Mouse (Mus musculus) heart, postnatal 0 days (tissue): Measurements from ENCODE around the gene Sval1. TPM values are rescaled to one million over a fixed set of nuclear protein-coding genes. Genes with fewer than 3 reads are reported as not detected.

Experiments used
- ATAC-seq: fragments of 200-750 bp; cut with Nextera tagmentation; 2 replicates; pipeline ENCODE4 v1.8.0; 2017; ENCODE audit warnings: low read depth, moderate number of reproducible peaks, moderate library complexity; ENCODE audit not compliant: insufficient read depth
- DNase-seq: peaks from one replicate; pipeline ENCODE4 v3.0.0-alpha.2; 2016; ENCODE audit warnings: low spot score
- H3K27ac ChIP-seq: fragments of 300-500 bp; sonication (generic); 2 replicates; pipeline ENCODE4 v1.5.1; 2014; ENCODE audit warnings: low read depth, mild to moderate bottlenecking
- H3K27me3 ChIP-seq: fragments of 300-500 bp; sonication (generic); 2 replicates; pipeline ENCODE4 v1.6.1; 2014; ENCODE audit warnings: low read length, mixed read lengths; ENCODE audit not compliant: control insufficient read depth, insufficient read depth
- H3K36me3 ChIP-seq: fragments of 300-500 bp; sonication (generic); replicated peaks from 2 replicates; pipeline ENCODE4 v1.6.1; 2014; ENCODE audit warnings: low read length, mixed read lengths; ENCODE audit not compliant: control insufficient read depth, insufficient read depth
- H3K4me1 ChIP-seq: fragments of 300-500 bp; sonication (generic); 2 replicates; pipeline ENCODE4 v1.6.1; 2014; ENCODE audit warnings: antibody characterized with exemption; ENCODE audit not compliant: control insufficient read depth, insufficient read depth
- H3K4me2 ChIP-seq: fragments of 300-500 bp; sonication (generic); 2 replicates; pipeline ENCODE4 v1.6.1; 2014; ENCODE audit warnings: low read depth, mild to moderate bottlenecking, low read length, moderate library complexity
- H3K4me3 ChIP-seq: fragments of 300-500 bp; sonication (generic); 2 replicates; pipeline ENCODE4 v1.5.1; 2014; ENCODE audit warnings: low read depth, low read length
- H3K9ac ChIP-seq: fragments of 300-500 bp; sonication (generic); replicated peaks from 2 replicates; pipeline ENCODE4 v1.6.1; 2014; ENCODE audit warnings: low read depth, low read length, mixed read lengths
- H3K9me3 ChIP-seq: fragments of 300-500 bp; sonication (generic); replicated peaks from 2 replicates; pipeline ENCODE4 v1.6.1; 2016; ENCODE audit warnings: low read length; ENCODE audit not compliant: control insufficient read depth
- CTCF ChIP-seq: IDR thresholded peaks from 2 replicates; pipeline ENCODE4 v1.5.1; 2016; ENCODE audit warnings: antibody characterized with exemption, control low read depth, low read depth
- EP300 ChIP-seq: IDR thresholded peaks from 2 replicates; pipeline ENCODE4 v1.6.1; 2016; ENCODE audit warnings: antibody characterized with exemption, low read depth
- WGBS: fragments of 180-500 bp; shearing (Covaris S2); extraction: QIAGEN DNeasy Blood & Tissue Kit; methylation state at CpG from one replicate; pipeline ENCODE4 v1.1.7; 2014; 5-methylcytosine and 5-hydroxymethylcytosine counted together
- polyA plus RNA-seq: library from polyadenylated mRNA; unstranded; fragments of >200 nt; fragmentation: Nextera tagmentation; extraction: Ambion mirVana; gene quantifications from 2 replicates; pipeline ENCODE4 v1.2.1, GENCODE M21; 2015
- total RNA-seq: library from RNA; depleted of rRNA; stranded (reverse); fragments of >200 nt; gene quantifications from 2 replicates; pipeline ENCODE4 v1.2.3, GENCODE M21; 2014; ENCODE audit warnings: low replicate concordance; rRNA removed

The Sval1 gene
- not detected in 2 replicates for total RNA-seq
- polyA plus RNA-seq = not detected in 2 replicates

DNA sequence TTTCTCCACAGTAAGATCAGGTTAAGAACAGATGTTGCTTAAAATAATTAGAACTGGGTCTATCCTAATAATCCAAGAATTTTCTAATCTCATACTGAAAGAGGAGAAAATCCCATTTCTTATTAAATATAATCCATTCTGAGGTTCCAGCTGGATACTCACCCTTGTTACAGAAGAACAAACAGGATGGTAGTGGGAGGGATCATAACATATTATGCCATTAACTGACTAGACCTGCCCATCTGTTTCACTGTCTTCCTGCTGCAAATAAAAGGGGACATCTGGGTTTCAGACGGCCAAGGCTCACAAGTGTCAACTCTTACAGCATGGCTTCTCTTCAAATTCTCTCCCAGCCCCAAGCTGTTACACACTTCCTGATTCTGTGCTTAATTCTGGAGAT lies at the start of gene Sval1:
TSS of gene Sval1 (plus strand) at position 301 of the 400 bp plus-strand sequence.
- TF ChIP-seq CTCF = no peak
- no peak for TF ChIP-seq EP300
- Histone ChIP-seq H3K27ac (no peak within 1 kb of the TSS), H3K9ac (no peak within 1 kb of the TSS), H3K4me2 (no peak within 1 kb of the TSS), H3K4me3 (no peak within 1 kb of the TSS), H3K9me3 (no peaks in the 10 kb centered on the region), H3K27me3 (no peaks in the 10 kb centered on the region), H3K36me3 (no peaks in the 10 kb centered on the region), H3K4me1 (no peaks in the 10 kb centered on the region)
- DNase-seq (no peak), ATAC-seq (no peak)
- 42% methylated on average over 1 of the region's 1 CpGs for WGBS

DNA sequence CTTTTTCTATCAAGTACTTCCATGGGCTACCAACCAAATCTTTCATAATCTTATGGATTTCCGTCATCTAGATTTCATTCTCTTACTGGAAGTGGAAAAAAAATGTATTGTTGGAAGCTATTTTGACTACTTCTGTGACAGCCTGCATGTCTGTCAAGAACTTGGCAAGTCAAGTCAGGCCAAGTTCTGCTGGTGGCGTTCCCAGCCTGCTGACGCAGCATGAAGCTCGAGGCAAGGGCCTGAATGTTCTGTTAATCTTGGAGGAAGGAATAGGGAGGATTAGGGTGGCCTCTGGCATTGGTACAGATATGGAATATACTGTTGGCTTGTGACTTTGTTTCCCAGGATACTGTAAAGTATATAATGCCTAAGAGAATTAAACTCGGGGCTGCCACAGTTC lies 39.8 kb upstream of the Sval1 start:
- ATAC-seq (no peak), DNase-seq (no peak)
- no peak overlapping the region for H3K27ac ChIP-seq
- H3K4me3 ChIP-seq = no peak overlapping the region
- H3K9me3 ChIP-seq = no peaks in the 10 kb centered on the region
- no peaks in the 10 kb centered on the region for H3K4me1 ChIP-seq
- WGBS = 60% methylated on average over 5 of the region's 5 CpGs
- H3K4me2 ChIP-seq = no peak overlapping the region
- H3K9ac ChIP-seq = no peak overlapping the region
- TF ChIP-seq CTCF (no peak), EP300 (no peak)
- no peaks in the 10 kb centered on the region for H3K27me3 ChIP-seq
- no peaks in the 10 kb centered on the region for H3K36me3 ChIP-seq

DNA sequence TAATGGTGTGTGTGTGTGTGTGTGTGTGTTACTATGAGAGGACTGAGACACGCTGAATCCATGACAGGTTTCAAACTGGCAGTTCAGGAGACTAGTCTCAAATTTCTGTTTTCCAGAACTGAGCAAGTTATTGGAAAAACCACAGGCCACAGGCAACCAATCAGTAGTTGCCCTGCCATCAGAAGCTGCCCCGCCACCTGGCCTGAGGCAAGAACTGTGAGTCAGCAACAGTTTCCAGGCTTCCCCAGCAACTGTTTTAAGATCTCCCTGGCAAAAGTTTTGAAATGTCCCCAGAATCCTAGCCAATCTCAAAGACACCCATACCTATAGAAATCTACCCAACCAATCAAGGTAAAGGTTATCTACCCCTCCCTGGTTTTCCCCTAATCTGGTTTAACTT lies 36.5 kb upstream of the Sval1 start:
- Histone ChIP-seq H3K36me3 (no peaks in the 10 kb centered on the region), H3K4me3 (no peak overlapping the region), H3K27ac (no peak overlapping the region), H3K4me2 (no peak overlapping the region), H3K9ac (no peak overlapping the region), H3K9me3 (no peaks in the 10 kb centered on the region), H3K4me1 (no peaks in the 10 kb centered on the region), H3K27me3 (no peaks in the 10 kb centered on the region)
- ATAC-seq (no peak), DNase-seq (no peak)
- TF ChIP-seq CTCF = no peak
- no peak for TF ChIP-seq EP300
- WGBS = 64% methylated on average over 2 of the region's 2 CpGs

DNA sequence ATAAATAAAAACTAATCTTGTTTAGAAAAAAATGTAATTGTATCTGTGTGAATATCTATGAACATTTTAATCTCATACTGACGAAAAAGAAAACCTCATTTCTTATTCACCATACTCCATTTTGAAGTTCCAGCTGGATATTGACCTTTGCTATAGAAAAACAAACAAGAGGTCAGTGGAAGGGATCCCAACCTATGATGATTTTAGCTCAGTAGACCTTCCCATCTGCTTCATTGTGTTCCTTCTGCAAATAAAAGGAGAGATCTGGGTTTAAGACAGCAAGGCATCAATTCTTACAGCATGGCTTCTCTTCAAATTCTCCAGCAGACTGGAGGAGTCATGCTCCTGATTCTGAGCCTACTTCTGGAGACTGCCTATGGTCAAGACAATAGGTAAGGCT lies 16.4 kb downstream of the Sval1 start, which contains the start of gene Sval3:
TSS of gene Sval3 (plus strand) at position 301 of the 400 bp plus-strand sequence.
- no peak for ATAC-seq
- Histone ChIP-seq H3K9ac (no peak within 1 kb of the TSS), H3K36me3 (no peaks in the 10 kb centered on the region), H3K27me3 (no peaks in the 10 kb centered on the region), H3K27ac (no peak within 1 kb of the TSS), H3K4me3 (no peak within 1 kb of the TSS), H3K4me1 (no peaks in the 10 kb centered on the region), H3K9me3 (no peaks in the 10 kb centered on the region), H3K4me2 (no peak within 1 kb of the TSS)
- WGBS = 53% methylated on average over 1 of the region's 1 CpGs
- TF ChIP-seq EP300 (no peak), CTCF (no peak)
- no peak for DNase-seq

Other genes with a start within 250 kb of the Sval1 start
- gene Kel, start 247.3 kb upstream of the Sval1 start, total RNA-seq = 0.12 and 2.1 TPM in 2 replicates
- 0.14 and 0.18 TPM in 2 replicates for gene Kel, start 247.3 kb upstream of the Sval1 start, polyA plus RNA-seq
- not detected in 2 replicates for gene Olfr459, start 176.5 kb upstream of the Sval1 start, total RNA-seq
- gene Olfr459, start 176.5 kb upstream of the Sval1 start, polyA plus RNA-seq = not detected in 2 replicates
- gene Pip, start 104.1 kb upstream of the Sval1 start, total RNA-seq = not detected in 2 replicates
- gene Pip, start 104.1 kb upstream of the Sval1 start, polyA plus RNA-seq = not detected in 2 replicates
- not detected in 2 replicates for gene Sval2, start 98.6 kb upstream of the Sval1 start, total RNA-seq
- not detected in 2 replicates for gene Sval2, start 98.6 kb upstream of the Sval1 start, polyA plus RNA-seq
- gene Sval3, start 16.5 kb downstream of the Sval1 start, total RNA-seq = not detected in 2 replicates
- not detected in 2 replicates for gene Sval3, start 16.5 kb downstream of the Sval1 start, polyA plus RNA-seq
- gene Sva, start 86.8 kb downstream of the Sval1 start, total RNA-seq = not detected in 2 replicates
- not detected in 2 replicates for gene Sva, start 86.8 kb downstream of the Sval1 start, polyA plus RNA-seq
- gene Tas2r139, start 189.3 kb downstream of the Sval1 start, total RNA-seq = not detected in 2 replicates
- not detected in 2 replicates for gene Tas2r139, start 189.3 kb downstream of the Sval1 start, polyA plus RNA-seq